Mouse (Mus musculus): Measurements from ENCODE around the gene Ptprs.

Gene Ptprs

GRCm38 (mm10) chr17:56490438-56491152 lies 14.3 kb upstream of the Ptprs start:
- DNase-seq (ENCODE audit: low spot score in 2 of 2) = no peak

DNA sequence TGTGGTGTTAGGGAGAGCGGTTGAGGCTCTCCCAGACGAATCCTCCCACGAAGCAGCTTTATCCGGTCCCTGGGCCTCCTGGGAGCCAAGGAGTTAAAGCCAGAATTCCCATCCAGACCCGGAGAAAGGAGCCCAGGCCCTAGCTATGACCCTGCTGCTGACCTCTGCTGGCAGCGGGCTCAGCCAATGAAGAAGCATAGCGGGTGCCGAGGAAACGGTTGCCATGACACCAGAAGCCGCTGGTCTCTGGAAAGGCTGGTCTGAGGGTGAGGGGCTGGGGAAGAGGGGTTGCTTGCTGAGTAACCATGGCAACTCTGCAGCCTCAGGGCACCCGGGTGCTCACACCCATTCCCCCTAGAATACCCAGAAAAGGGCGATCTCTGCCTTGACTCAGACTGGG lies 11.7 kb upstream of the Ptprs start:
- no peak for DNase-seq (ENCODE audit: low spot score in 2 of 2)

- peak in 1 of 2 experiments; percentile 22 for DNase-seq (ENCODE audit: low spot score in 2 of 2)
Observed at GRCm38 (mm10) chr17:56487441-56487888, 11.2 kb upstream of the Ptprs start.

DNA sequence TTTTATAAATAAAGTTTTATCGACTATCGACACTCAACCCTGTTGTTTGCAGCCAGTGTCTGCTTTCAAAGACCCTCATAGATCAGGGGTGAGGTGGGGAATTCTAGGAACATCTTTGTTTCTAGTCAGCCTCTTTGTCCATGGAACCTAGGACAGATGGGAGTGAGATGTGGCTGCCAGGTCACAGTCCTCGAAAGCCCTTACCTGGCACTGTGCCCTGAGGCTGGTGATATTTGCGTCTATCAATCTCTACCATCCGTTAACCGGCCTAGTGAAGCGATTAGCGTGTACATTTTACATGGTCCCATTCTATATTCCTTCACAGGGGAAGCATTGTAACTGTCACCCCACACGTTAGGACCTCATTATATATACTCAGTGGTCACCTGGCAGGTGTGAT lies 9.6 kb upstream of the Ptprs start:
- DNase-seq (ENCODE audit: low spot score in 2 of 2) = no peak

DNA sequence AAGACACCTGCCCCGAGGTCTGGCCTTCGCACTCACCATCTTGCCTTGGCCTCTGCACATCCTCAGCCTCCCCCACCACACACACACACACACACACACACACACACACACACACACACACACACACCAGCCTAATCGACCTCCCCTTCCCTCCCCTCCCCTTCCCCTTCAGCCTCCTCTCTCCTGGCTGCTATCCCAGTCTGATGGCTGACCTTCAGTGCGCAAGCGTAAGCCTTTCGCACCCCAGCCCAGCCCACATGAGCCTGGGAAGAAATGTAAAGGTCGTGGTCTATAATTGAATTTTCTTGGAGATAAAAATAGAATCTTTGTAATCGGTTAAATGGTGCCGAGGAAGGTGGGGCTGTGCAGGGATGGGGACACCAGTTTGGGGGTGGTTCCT lies 8.8 kb upstream of the Ptprs start:
- DNase-seq (ENCODE audit: low spot score in 2 of 2) = no peak

DNA sequence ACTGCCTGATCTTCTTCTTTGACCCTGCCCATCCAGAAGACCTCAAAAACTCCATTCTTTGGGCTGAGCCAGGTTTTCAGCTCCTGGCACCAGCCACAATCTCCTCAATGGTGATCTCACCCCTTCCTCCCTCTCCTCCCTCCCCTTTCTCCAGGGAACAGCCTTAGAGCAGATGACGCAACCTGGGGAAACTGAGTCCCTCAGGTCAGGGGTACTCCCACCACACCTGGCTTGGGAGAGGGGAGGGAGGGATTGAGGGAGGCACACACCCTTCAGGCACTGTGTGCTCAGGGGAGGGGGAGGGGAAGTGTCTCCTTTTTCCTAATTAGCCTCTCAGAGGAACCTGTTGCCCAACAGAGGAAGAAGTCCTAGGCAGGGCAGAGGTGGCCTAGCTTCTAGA lies 6.4 kb upstream of the Ptprs start:
- DNase-seq (ENCODE audit: low spot score in 2 of 2) = no peak

- DNase-seq (ENCODE audit: low spot score in 2 of 2) = peak; percentile 51 to 62
Observed at GRCm38 (mm10) chr17:56479358-56479757, 3.1 kb upstream of the Ptprs start.

DNA sequence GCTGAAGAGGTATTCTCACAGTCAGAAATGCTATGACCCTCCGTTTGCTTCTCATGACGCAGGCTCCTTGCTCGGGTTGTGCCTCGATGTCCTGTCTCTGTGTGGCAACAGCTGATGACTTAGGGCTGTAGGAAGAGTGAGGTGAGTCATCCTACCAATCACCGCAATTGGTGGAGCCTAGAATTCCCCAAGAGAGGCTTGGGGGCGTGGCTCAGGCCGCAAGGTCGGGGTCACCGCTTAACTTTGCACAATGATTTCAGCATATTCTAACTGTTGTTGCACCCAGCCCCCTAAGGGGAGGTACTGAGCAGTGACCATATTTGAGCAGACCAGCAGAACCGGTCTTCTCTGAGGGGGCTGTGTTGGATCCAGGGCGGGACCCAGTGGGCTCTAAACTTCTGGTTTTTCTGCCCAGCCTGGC lies 1.9 kb upstream of the Ptprs start:
- DNase-seq (ENCODE audit: low spot score in 2 of 2) = no peak

- DNase-seq (ENCODE audit: low spot score in 2 of 2) = no peak
Observed at GRCm38 (mm10) chr17:56477191-56477818, 1.0 kb upstream of the Ptprs start.

- DNase-seq (ENCODE audit: low spot score in 2 of 2) = peak in 1 of 2 experiments; percentile 23
Observed at GRCm38 (mm10) chr17:56475584-56476401, 490 bp downstream of the Ptprs start.

DNA sequence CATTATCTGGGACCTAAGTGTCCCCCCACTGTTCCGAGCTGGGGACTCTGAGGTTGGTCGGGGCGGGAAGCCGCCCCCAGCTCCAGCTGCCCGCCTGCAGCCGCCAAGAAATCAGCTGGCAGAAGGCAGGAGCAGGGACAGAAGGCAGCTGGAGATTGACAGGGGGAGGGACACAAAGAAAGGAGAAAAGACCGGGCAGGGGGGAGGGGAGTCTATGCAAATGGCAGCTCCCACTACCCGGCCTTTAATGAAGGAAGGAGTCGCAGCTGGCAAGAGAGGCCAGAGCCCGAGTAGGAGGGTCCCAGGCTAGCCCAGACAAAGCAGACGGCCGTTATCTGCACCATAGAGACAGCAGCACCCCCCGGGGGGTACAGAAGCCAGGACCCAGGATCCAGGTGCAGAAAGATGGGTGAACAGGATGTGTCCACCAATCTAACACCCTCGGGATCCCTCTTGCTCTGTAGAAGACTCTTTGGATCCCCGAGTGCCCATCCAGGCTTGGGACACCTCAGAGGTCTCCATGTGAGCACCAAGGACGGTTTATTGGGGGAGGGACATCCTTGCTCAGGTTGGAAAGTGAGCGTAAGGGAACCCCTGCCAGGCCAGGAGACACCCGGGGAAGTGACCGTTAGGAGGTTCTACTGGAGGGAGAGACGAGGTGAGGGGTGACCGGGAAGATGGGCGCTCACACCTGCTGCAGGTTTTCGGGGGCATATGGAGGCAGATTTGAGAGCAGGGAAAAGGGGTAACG lies 1.3 kb downstream of the Ptprs start:
- DNase-seq (ENCODE audit: low spot score in 2 of 2) = no peak

GRCm38 (mm10) chr17:56474311-56474830 lies 1.9 kb downstream of the Ptprs start:
- DNase-seq (ENCODE audit: low spot score in 2 of 2) = peak in 1 of 2 experiments; percentile 12

GRCm38 (mm10) chr17:56473611-56473905 lies 2.7 kb downstream of the Ptprs start:
- no peak for DNase-seq (ENCODE audit: low spot score in 2 of 2)

DNA sequence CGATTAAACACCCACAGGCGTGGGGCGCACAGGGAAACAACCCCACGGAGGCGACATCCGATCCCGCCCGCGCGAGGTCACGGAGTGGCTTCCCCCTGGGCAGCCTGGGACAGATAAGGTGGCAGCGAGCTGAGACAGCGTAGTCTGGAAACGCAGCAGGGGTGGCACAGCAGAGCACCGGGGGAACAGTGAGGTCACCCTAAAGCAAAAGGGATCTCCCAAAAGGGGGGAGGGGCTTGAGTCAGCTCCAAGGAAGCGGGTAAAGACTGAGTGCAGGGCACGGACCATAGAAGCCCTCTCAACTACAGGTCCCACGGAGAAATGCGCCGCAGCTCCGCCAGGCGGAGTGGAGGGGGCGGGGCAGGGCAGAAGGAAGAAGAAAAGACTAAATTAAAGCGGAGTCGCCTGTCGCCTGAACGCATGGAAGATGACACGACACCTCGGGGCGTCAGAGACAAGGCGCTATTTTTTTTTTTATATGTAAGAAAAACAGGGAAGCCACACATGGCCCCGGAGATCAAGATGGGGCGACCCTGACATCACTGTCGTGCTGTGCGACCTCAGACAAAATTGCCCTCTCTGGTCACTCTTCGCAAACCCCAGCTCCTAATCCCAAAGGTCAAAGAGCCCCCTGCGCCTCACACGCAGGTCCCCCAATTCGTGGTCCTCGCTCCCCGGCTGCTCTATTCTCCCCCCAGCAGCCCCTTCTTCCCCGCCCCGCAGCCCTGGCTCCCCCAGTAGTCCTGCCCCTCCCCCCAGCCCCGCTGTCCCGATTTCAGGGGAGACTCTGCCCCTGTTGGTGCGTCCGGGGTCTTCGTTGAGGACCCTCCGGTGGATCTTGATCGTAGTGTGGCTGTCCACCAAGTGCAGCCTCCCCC lies 3.3 kb downstream of the Ptprs start:
- peak; percentile 48 to 49 for DNase-seq (ENCODE audit: low spot score in 2 of 2)

- no peak for DNase-seq (ENCODE audit: low spot score in 2 of 2)
Observed at GRCm38 (mm10) chr17:56472121-56472520, 4.2 kb downstream of the Ptprs start.

GRCm38 (mm10) chr17:56471136-56471535 lies 5.1 kb downstream of the Ptprs start:
- no peak for DNase-seq (ENCODE audit: low spot score in 2 of 2)

DNA sequence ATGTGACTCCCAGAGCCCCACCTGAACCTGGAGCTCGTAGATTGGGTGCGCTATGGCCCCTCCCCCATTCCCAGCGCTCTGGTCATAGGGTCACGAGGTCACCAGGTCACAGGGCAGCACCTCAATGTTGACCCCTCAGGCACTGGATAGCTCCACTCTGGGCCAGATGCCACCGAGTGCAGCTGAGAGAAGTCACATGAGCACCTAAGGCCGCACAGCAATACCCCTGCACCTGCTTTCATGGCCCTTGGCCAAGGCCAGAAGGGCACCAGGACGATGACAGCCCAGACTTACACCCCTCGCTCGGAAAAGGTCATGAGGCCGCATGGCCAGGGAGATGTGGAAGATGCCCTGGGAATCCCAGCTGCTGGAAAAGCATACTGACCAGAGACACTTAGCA lies 5.7 kb downstream of the Ptprs start:
- DNase-seq (ENCODE audit: low spot score in 2 of 2) = no peak

DNA sequence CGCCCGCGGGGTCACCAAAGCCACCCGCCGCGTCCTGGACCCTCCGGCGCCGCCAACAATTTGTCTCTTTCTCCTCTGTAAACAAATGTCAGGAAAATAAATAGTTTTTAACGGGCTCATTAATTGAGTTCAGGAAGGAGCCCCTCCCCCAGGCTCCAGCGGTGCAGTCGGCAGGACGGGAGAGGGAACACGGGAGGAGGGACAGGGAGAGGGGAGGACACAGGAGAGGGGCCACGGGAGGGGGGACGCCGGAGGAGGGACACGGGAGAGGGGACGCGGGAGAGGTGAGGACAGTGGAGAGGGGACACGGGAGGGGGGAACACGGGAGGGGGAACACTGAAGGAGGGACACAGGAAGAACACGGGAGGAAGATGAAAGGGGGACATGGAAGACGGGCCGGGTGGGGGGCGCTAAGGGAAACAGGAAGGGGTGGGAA lies 6.3 kb downstream of the Ptprs start:
- DNase-seq (ENCODE audit: low spot score in 2 of 2) = no peak

GRCm38 (mm10) chr17:56469275-56469674 lies 7.0 kb downstream of the Ptprs start:
- DNase-seq (ENCODE audit: low spot score in 2 of 2) = no peak

GRCm38 (mm10) chr17:56468870-56469269 lies 7.4 kb downstream of the Ptprs start:
- peak in 1 of 2 experiments; percentile 27 for DNase-seq (ENCODE audit: low spot score in 2 of 2)

- no peak for DNase-seq (ENCODE audit: low spot score in 2 of 2)
Observed at GRCm38 (mm10) chr17:56468380-56468779, 7.9 kb downstream of the Ptprs start.
